Mouse (Mus musculus) hindbrain, embryonic 13.5 days (tissue): ENCODE data around the gene Dtx3. TPM values are rescaled to one million over a fixed set of nuclear protein-coding genes. Genes with fewer than 3 reads are reported as not detected.

ENCODE experiments used
- ATAC-seq: fragments of 200-750 bp; cut with Nextera tagmentation; 2 replicates; pipeline ENCODE4 v1.8.0; 2017; ENCODE audit warnings: moderate TSS enrichment; ENCODE audit not compliant: low FRiP score
- H3K27ac ChIP-seq: fragments of 300-500 bp; sonication (generic); 2 replicates; pipeline ENCODE4 v1.5.1; 2015; ENCODE audit warnings: inconsistent platforms, mild to moderate bottlenecking, moderate library complexity
- H3K27me3 ChIP-seq: fragments of 300-500 bp; sonication (generic); 2 replicates; pipeline ENCODE4 v1.6.1; 2015; ENCODE audit warnings: mild to moderate bottlenecking, inconsistent platforms
- H3K36me3 ChIP-seq: fragments of 300-500 bp; sonication (generic); 2 replicates; pipeline ENCODE4 v1.6.1; 2015; ENCODE audit warnings: mild to moderate bottlenecking, inconsistent platforms
- H3K4me1 ChIP-seq: fragments of 300-500 bp; sonication (generic); replicated peaks from 2 replicates; pipeline ENCODE4 v1.6.1; 2015; ENCODE audit warnings: inconsistent platforms
- H3K4me2 ChIP-seq: fragments of 300-500 bp; sonication (generic); 2 replicates; pipeline ENCODE4 v1.6.1; 2015; ENCODE audit warnings: inconsistent platforms, mild to moderate bottlenecking, moderate library complexity
- H3K4me3 ChIP-seq: fragments of 300-500 bp; sonication (generic); 2 replicates; pipeline ENCODE4 v1.5.1; 2015; ENCODE audit warnings: mild to moderate bottlenecking, inconsistent platforms
- H3K9ac ChIP-seq: fragments of 300-500 bp; sonication (generic); 2 replicates; pipeline ENCODE4 v1.6.1; 2015; ENCODE audit warnings: mild to moderate bottlenecking, inconsistent platforms
- H3K9me3 ChIP-seq: fragments of 300-500 bp; sonication (generic); 2 replicates; pipeline ENCODE4 v1.6.1; 2016; ENCODE audit warnings: inconsistent platforms
- WGBS: fragments of 180-500 bp; shearing (Covaris S2); methylation state at CpG from one replicate; pipeline ENCODE4 v1.1.7; 2015; 5-methylcytosine and 5-hydroxymethylcytosine counted together
- polyA plus RNA-seq: library from polyadenylated mRNA; unstranded; fragments of >200 nt; fragmentation: Nextera tagmentation; extraction: Ambion mirVana; gene quantifications from 2 replicates; pipeline ENCODE4 v1.2.1, GENCODE M21; 2015

Gene Dtx3
- polyA plus RNA-seq, 1 experiment from 2014 or later: 221 TPM

- WGBS: under 1% methylated on average over 34 of the region's 35 CpGs
- peak within 1 kb of the TSS; percentile 85 for H3K9ac ChIP-seq
- peaks cover 7% of the 10 kb centered on the region; the same call in 1 of the 2 replicates for H3K27me3 ChIP-seq
- H3K4me3 ChIP-seq: peak within 1 kb of the TSS; percentile 69
- peaks cover 29% of the 10 kb centered on the region for H3K36me3 ChIP-seq
- H3K4me2 ChIP-seq: peak within 1 kb of the TSS; percentile 98
- H3K9me3 ChIP-seq: no peaks in the 10 kb centered on the region
- peaks cover 70% of the 10 kb centered on the region for H3K4me1 ChIP-seq
- ATAC-seq: no peak
- H3K27ac ChIP-seq: peak within 1 kb of the TSS; percentile 88
Measured at GRCm38 (mm10) chr10:127189651-127190381, 5.7 kb downstream of the Dtx3 start, which contains the start of gene Arhgef25. Gene Arhgef25 (minus strand): TSS chr10:127190083.

DNA sequence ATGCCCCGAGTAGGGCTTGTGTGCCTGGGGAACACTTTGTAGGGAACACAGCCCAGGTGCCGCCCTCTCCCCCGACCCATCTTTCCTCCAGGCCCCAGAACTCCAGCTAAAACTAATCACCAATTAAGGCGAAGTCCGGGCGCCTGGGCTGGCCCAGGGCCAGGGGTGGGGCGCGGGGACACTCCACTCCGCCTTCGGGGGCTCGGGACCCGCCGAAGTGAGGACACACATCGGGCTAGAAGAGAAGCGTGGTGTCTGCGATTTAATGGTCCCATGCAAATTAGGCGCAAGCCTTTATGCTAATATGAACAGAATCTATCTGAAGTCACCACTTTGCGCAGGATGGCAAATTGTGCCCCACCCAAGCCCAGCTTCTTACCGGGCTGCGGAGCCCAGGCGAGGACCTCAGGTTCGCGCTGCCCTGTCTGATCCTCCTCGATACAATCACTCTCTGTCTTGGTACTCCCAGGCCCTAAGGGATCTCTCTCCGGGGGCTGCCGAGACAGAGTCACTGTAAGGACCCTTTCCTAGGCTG lies 6.3 kb downstream of the Dtx3 start:
- peak overlapping the region; percentile 98 for H3K4me2 ChIP-seq
- peaks cover 29% of the 10 kb centered on the region for H3K36me3 ChIP-seq
- peak overlapping the region; percentile 69 for H3K4me3 ChIP-seq
- H3K9ac ChIP-seq: peak overlapping the region; percentile 85
- peaks cover 70% of the 10 kb centered on the region for H3K4me1 ChIP-seq
- ATAC-seq: peak; percentile 5; the same call in 1 of the 2 replicates
- under 1% methylated on average over 26 of the region's 26 CpGs for WGBS
- peak overlapping the region; percentile 88 for H3K27ac ChIP-seq
- H3K9me3 ChIP-seq: no peaks in the 10 kb centered on the region
- peaks cover 8% of the 10 kb centered on the region; the same call in 1 of the 2 replicates for H3K27me3 ChIP-seq

DNA sequence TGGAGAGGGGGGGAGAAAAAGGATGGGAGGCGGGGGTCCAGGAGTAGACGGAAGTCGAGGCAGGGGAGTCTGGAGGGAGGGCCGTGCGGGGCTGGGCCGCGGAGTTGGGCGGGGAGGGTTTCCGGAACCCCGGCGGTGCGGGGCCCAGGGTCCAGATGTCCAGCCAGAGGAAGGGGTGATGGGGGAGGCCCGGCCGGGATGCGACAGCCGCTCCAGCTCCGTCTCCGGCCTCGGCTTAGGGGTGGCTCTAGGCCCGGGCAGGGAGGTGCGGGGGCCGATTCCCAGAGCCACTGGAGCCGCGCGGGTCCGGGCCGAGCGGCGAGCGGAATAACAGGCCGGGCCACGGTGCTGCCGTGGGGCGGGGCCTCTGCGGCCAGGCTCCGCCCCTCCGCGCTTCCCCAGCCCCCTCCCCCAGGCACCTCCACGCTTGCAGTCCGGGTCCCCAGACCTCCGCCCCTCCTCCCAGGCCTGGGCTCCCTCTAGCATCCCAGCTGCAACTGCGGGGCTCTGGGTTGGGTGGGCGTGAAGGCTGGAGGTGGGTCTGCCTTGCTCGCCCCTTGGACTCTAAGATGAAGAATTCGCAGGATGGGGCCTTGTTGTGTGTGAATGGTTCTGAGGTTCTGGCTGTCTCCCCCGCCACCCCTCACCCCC lies 6.9 kb downstream of the Dtx3 start:
- peak overlapping the region; percentile 98 for H3K4me2 ChIP-seq
- peak overlapping the region; percentile 85 for H3K9ac ChIP-seq
- under 1% methylated on average over 22 of the region's 46 CpGs for WGBS
- H3K4me3 ChIP-seq: peak overlapping the region; percentile 69
- H3K27me3 ChIP-seq: peaks cover 12% of the 10 kb centered on the region
- H3K4me1 ChIP-seq: peaks cover 75% of the 10 kb centered on the region
- ATAC-seq: peak; percentile 81
- H3K36me3 ChIP-seq: peaks cover 29% of the 10 kb centered on the region
- peak overlapping the region; percentile 88 for H3K27ac ChIP-seq
- no peaks in the 10 kb centered on the region for H3K9me3 ChIP-seq

- peak overlapping the region; percentile 85 for H3K9ac ChIP-seq
- H3K27me3 ChIP-seq: peaks cover 17% of the 10 kb centered on the region
- H3K36me3 ChIP-seq: peaks cover 29% of the 10 kb centered on the region
- peak; percentile 26 for ATAC-seq
- H3K4me1 ChIP-seq: peaks cover 73% of the 10 kb centered on the region
- H3K9me3 ChIP-seq: no peaks in the 10 kb centered on the region
- H3K4me2 ChIP-seq: peak overlapping the region; percentile 98
- under 1% methylated on average over 15 of the region's 21 CpGs for WGBS
- H3K27ac ChIP-seq: peak overlapping the region; percentile 88
- H3K4me3 ChIP-seq: peak overlapping the region; percentile 69
Measured at GRCm38 (mm10) chr10:127188079-127188453, 7.5 kb downstream of the Dtx3 start.

DNA sequence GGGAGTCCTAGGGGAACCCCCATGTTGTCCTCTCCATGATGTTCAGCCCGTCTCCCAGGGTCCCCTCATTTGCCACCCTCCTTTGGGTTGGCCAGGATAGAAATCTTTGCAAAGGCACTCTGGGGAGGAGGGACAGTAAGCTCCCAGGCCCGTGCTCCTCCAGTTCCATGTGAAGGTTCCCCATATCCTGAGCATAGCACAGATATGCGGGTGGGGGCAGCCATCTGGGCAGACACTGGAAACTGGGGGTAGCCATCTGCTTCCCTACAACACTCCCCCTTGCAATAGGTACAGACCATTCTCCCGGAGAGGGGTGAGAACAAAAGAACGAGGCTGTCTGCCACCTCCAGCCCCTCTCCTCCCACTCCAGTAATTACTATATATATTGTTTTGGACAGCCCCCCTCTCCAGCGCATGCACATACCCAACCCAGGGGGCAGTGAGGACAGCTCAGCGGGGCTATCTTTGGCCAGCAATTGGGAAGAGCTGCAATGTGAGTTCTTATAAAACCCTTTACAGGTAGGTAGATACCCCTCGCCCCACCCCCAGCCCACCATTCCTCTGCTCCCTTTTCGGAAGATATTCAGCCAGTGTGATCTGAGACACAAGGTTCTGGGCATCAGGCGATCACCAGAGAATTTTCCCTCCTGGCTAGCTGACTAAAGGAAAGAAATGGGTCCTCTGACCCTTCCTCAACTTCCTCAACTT lies 8.0 kb downstream of the Dtx3 start:
- peak overlapping the region; percentile 98 for H3K4me2 ChIP-seq
- ATAC-seq: peak; percentile 4; the same call in 1 of the 2 replicates
- peaks cover 29% of the 10 kb centered on the region for H3K36me3 ChIP-seq
- peak overlapping the region; percentile 88 for H3K27ac ChIP-seq
- peaks cover 68% of the 10 kb centered on the region for H3K4me1 ChIP-seq
- peak overlapping the region; percentile 69 for H3K4me3 ChIP-seq
- no peaks in the 10 kb centered on the region for H3K9me3 ChIP-seq
- peaks cover 22% of the 10 kb centered on the region for H3K27me3 ChIP-seq
- WGBS: 33% methylated on average over 10 of the region's 10 CpGs
- peak overlapping the region; percentile 85 for H3K9ac ChIP-seq

GRCm38 (mm10) chr10:127186451-127186850 lies 9.1 kb downstream of the Dtx3 start:
- Histone ChIP-seq H3K4me2 (no peak overlapping the region), H3K4me3 (no peak overlapping the region), H3K27ac (no peak overlapping the region), H3K36me3 (peaks cover 25% of the 10 kb centered on the region), H3K27me3 (peaks cover 28% of the 10 kb centered on the region), H3K4me1 (peaks cover 64% of the 10 kb centered on the region), H3K9me3 (no peaks in the 10 kb centered on the region), H3K9ac (no peak overlapping the region)
- 79% methylated on average over 1 of the region's 1 CpGs for WGBS
- ATAC-seq: no peak

DNA sequence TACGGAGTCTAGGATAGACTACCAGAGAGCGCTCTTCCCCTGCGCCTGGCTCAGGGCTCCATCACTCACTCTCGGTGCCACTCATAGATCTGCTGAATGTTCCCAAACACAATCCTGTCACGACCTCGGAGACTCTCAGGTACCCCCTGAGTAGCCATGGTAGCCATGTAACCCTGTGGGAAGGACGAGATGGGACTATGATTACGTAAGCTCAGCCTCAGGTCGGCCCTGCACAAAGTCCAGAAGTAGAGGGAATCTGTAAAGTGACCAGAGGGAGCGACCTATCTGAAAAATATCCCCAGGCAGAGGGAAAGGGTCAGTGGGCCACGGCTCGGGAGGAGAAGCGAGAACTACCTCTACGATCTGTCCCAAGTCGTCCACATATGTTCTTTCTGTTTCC lies 10.0 kb downstream of the Dtx3 start:
- 86% methylated on average over 15 of the region's 15 CpGs for WGBS
- Histone ChIP-seq H3K9me3 (no peaks in the 10 kb centered on the region), H3K4me2 (no peak overlapping the region), H3K27me3 (peaks cover 37% of the 10 kb centered on the region), H3K4me3 (no peak overlapping the region), H3K4me1 (peaks cover 57% of the 10 kb centered on the region), H3K9ac (no peak overlapping the region), H3K36me3 (peaks cover 15% of the 10 kb centered on the region), H3K27ac (no peak overlapping the region; the same call in 1 of the 2 replicates)
- ATAC-seq: no peak

- 68% methylated on average over 9 of the region's 9 CpGs for WGBS
- no peak for ATAC-seq
- H3K4me1 ChIP-seq: peaks cover 57% of the 10 kb centered on the region
Measured at GRCm38 (mm10) chr10:127185101-127185500, 10.4 kb downstream of the Dtx3 start.

GRCm38 (mm10) chr10:127183759-127184158 lies 11.8 kb downstream of the Dtx3 start:
- Histone ChIP-seq H3K36me3 (peaks cover 14% of the 10 kb centered on the region), H3K9me3 (no peaks in the 10 kb centered on the region), H3K27me3 (peaks cover 55% of the 10 kb centered on the region), H3K4me3 (no peak overlapping the region), H3K4me1 (peaks cover 49% of the 10 kb centered on the region), H3K9ac (peak overlapping the region; percentile 53), H3K4me2 (peak overlapping the region; percentile 29; the same call in 1 of the 2 replicates), H3K27ac (no peak overlapping the region)
- no peak for ATAC-seq
- WGBS: 16% methylated on average over 20 of the region's 20 CpGs

More at GRCm38 (mm10) chr10:127185101-127185500, 10.4 kb downstream of the Dtx3 start:
- H3K9ac ChIP-seq: no peak overlapping the region
- no peak overlapping the region; the same call in 1 of the 2 replicates for H3K27ac ChIP-seq
- no peak overlapping the region for H3K4me3 ChIP-seq
- no peaks in the 10 kb centered on the region for H3K9me3 ChIP-seq
- H3K36me3 ChIP-seq: peaks cover 14% of the 10 kb centered on the region
- no peak overlapping the region for H3K4me2 ChIP-seq
- H3K27me3 ChIP-seq: peaks cover 41% of the 10 kb centered on the region

DNA sequence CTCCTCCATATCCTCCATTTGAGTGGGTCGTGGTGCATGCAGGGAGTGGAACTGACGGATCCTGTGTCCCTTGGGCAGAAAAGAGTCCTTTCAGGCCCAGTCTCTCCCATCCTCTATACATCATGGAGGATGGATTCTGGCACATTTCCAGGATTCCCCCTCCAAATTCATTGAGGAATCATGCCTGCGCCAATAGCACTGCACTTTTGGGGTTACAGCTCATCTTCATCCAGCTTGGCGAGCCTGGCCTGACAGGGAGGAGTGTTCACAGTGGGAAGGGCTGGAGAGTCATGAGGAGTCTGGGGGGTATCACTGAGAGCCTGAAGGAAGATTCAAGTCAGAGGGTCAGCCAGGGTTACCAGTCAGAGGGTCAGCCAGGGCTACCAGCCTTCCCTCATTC lies 12.9 kb downstream of the Dtx3 start:
- Histone ChIP-seq H3K9me3 (no peaks in the 10 kb centered on the region), H3K4me3 (no peak overlapping the region), H3K4me1 (peaks cover 51% of the 10 kb centered on the region), H3K4me2 (no peak overlapping the region), H3K27me3 (peaks cover 66% of the 10 kb centered on the region), H3K36me3 (peaks cover 14% of the 10 kb centered on the region), H3K27ac (no peak overlapping the region), H3K9ac (no peak overlapping the region; the same call in 1 of the 2 replicates)
- no peak for ATAC-seq
- WGBS: 77% methylated on average over 4 of the region's 4 CpGs

DNA sequence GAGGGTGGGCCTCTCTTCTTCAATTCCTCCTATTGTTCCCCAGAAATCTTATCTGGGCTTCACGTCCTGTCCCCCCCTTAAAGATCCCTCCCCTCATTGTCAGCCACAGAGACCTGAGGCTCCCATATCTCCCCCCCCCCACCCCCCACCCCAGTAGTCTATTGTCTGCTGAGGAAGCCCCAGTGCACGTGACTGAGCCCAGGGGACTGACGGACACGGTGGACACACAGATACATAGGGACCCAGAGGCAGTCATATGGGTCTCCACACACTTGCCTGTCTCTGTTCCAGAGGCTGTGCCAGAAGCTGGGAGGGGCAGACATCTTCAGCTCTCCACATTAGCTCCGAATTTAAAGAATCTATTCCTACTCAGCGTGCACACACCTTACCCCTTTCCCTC lies 14.0 kb downstream of the Dtx3 start:
- no peak for ATAC-seq
- Histone ChIP-seq H3K4me1 (peaks cover 48% of the 10 kb centered on the region), H3K36me3 (peaks cover 10% of the 10 kb centered on the region), H3K4me3 (no peak overlapping the region), H3K4me2 (no peak overlapping the region), H3K27me3 (peaks cover 76% of the 10 kb centered on the region), H3K9ac (no peak overlapping the region), H3K27ac (no peak overlapping the region), H3K9me3 (no peaks in the 10 kb centered on the region)
- WGBS: 65% methylated on average over 6 of the region's 6 CpGs

DNA sequence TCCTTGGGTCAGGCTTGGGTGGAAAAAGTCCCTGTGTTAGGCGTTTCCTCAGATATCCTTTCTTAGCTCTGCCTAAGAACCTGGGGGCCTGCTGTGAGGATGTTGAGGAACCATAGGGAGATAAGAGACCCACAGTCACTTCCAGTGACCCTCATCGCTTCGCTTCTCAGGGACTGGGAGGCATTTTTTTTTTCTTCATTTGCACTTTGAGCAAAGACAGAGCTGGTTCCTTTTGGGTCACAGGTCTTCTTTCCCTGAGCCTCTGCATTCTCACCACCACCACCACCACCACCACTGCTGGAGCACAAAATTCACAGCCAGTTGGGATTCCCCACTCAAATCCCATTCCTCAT lies 14.9 kb downstream of the Dtx3 start:
- peaks cover 48% of the 10 kb centered on the region for H3K4me1 ChIP-seq
- WGBS: 18% methylated on average over 3 of the region's 3 CpGs
- peak overlapping the region; percentile 21; the same call in 1 of the 2 replicates for H3K4me3 ChIP-seq
- H3K4me2 ChIP-seq: no peak overlapping the region
- H3K36me3 ChIP-seq: peaks cover 9% of the 10 kb centered on the region; the same call in 1 of the 2 replicates
- no peak for ATAC-seq
- no peaks in the 10 kb centered on the region for H3K9me3 ChIP-seq
- peak overlapping the region; percentile 46; the same call in 1 of the 2 replicates for H3K9ac ChIP-seq
- no peak overlapping the region for H3K27ac ChIP-seq
- peaks cover 85% of the 10 kb centered on the region for H3K27me3 ChIP-seq
